Mouse (Mus musculus) MEL (cell line): ENCODE measurements around the gene Mrap. TPM values are rescaled to one million over a fixed set of nuclear protein-coding genes. Genes with fewer than 3 reads are reported as not detected.

ENCODE experiments used
- DNase-seq: peaks from one replicate; pipeline ENCODE4 v3.0.0; 2011; ENCODE audit warnings: low read depth, low spot score
- H3K27ac ChIP-seq: 2 replicates; pipeline ENCODE4 v1.5.1; 2012; ENCODE audit warnings: low read depth, mild to moderate bottlenecking, control low read depth, low read length, moderate library complexity; ENCODE audit not compliant: control insufficient read depth
- H3K27me3 ChIP-seq, 2 experiments: fragments of 150-350 bp in 1 of 2; sonication (generic) in 1 of 2; 2 replicates each; pipeline ENCODE4 v1.6.1; 2012; ENCODE audit warnings: low read length in 2 of 2, mild to moderate bottlenecking in 2 of 2, improper control_type of control experiment in 1 of 2, moderate library complexity in 1 of 2; ENCODE audit not compliant: insufficient read depth in 2 of 2, control insufficient read depth in 1 of 2
- H3K36me3 ChIP-seq, 2 experiments: 2 replicates each; pipeline ENCODE4 v1.6.1; 2012 to 2014; ENCODE audit warnings: low read length in 2 of 2, improper control_type of control experiment in 1 of 2, inconsistent platforms in 1 of 2, mild to moderate bottlenecking in 1 of 2; ENCODE audit not compliant: insufficient read depth in 2 of 2, control insufficient read depth in 1 of 2
- H3K4me1 ChIP-seq, 2 experiments: fragments of 150-350 bp in 1 of 2; sonication (generic) in 1 of 2; 2 replicates each; pipeline ENCODE4 v1.6.1; 2012; ENCODE audit warnings: low read length in 2 of 2, improper control_type of control experiment in 1 of 2, mild to moderate bottlenecking in 1 of 2; ENCODE audit not compliant: insufficient read depth in 2 of 2, control insufficient read depth in 1 of 2
- H3K4me3 ChIP-seq, 2 experiments: fragments of 150-350 bp in 1 of 2; sonication (generic) in 1 of 2; 2 replicates each; pipeline ENCODE4 v1.5.1; 2012; ENCODE audit warnings: low read depth in 2 of 2, low read length in 2 of 2, mild to moderate bottlenecking in 2 of 2, moderate library complexity in 2 of 2, control low read depth in 1 of 2, improper control_type of control experiment in 1 of 2; ENCODE audit not compliant: control insufficient read depth in 1 of 2, insufficient read depth in 1 of 2
- H3K79me2 ChIP-seq: 2 replicates; pipeline ENCODE4 v1.6.1; 2012; ENCODE audit warnings: mild to moderate bottlenecking, low read length, moderate library complexity; ENCODE audit not compliant: control insufficient read depth, poor library complexity, insufficient read depth
- H3K9ac ChIP-seq: 2 replicates; pipeline ENCODE4 v1.6.1; 2012; ENCODE audit warnings: low read depth, mild to moderate bottlenecking, control low read depth, low read length, moderate library complexity; ENCODE audit not compliant: control insufficient read depth, poor library complexity, severe bottlenecking
- H3K9me3 ChIP-seq: fragments of 150-350 bp; sonication (generic); replicated peaks from 2 replicates; pipeline ENCODE4 v1.6.1; 2012; ENCODE audit warnings: mild to moderate bottlenecking, low read length, improper control_type of control experiment, moderate library complexity; ENCODE audit not compliant: insufficient read depth
- BHLHE40 ChIP-seq: IDR thresholded peaks from 2 replicates; pipeline ENCODE4 v1.6.1; 2012; ENCODE audit warnings: low read depth, mild to moderate bottlenecking, inconsistent platforms, low read length, improper control_type of control experiment, borderline replicate concordance
- EP300 ChIP-seq, 2 experiments: IDR thresholded peaks; 2 replicates each; pipeline ENCODE4 v1.6.1; 2011; ENCODE audit warnings: improper control_type of control experiment in 2 of 2, low read length in 2 of 2, low read depth in 1 of 2, mild to moderate bottlenecking in 1 of 2
- ETS1 ChIP-seq: IDR thresholded peaks from 2 replicates; pipeline ENCODE4 v1.6.1; 2012; ENCODE audit warnings: low read depth, mild to moderate bottlenecking, inconsistent platforms, low read length, improper control_type of control experiment, moderate library complexity
- GATA1 ChIP-seq: IDR thresholded peaks from 2 replicates; pipeline ENCODE4 v1.6.1; 2011; ENCODE audit warnings: low read depth, low read length, improper control_type of control experiment
- KAT2A ChIP-seq: conservative IDR thresholded peaks from 2 replicates; pipeline ENCODE4 v1.6.1; 2012; ENCODE audit warnings: low read depth, low read length, improper control_type of control experiment, inconsistent platforms
- MAFK ChIP-seq: IDR thresholded peaks from 2 replicates; pipeline ENCODE4 v1.6.1; 2011; ENCODE audit warnings: low read depth, mild to moderate bottlenecking, low read length, improper control_type of control experiment, borderline replicate concordance
- MXI1 ChIP-seq: IDR thresholded peaks from 2 replicates; pipeline ENCODE4 v1.6.1; 2011; ENCODE audit warnings: mild to moderate bottlenecking, low read depth, low read length, improper control_type of control experiment
- POLR2AphosphoS2 ChIP-seq: IDR thresholded peaks from 2 replicates; pipeline ENCODE4 v1.6.1; 2011; ENCODE audit warnings: low read length, improper control_type of control experiment
- RCOR1 ChIP-seq: IDR thresholded peaks from 2 replicates; pipeline ENCODE4 v1.6.1; 2012; ENCODE audit warnings: low read depth, mild to moderate bottlenecking, inconsistent platforms, low read length, improper control_type of control experiment
- ZNF384 ChIP-seq: IDR thresholded peaks from 2 replicates; pipeline ENCODE4 v1.6.1; 2012; ENCODE audit warnings: low read depth, mild to moderate bottlenecking, inconsistent platforms, low read length, improper control_type of control experiment
- polyA plus RNA-seq, 2 experiments: library from polyadenylated mRNA; stranded (reverse) in 1 of 2; unstranded in 1 of 2; fragments of >175 nt in 1 of 2; fragments of >200 nt in 1 of 2; gene quantifications; 2 replicates each; pipeline versions ENCODE4 v1.2.1 to v1.2.4; 2012; ENCODE audit warnings: low replicate concordance in 2 of 2, low read depth in 1 of 2; ENCODE audit not compliant: insufficient read length in 2 of 2, insufficient read depth in 1 of 2, missing spikeins in 1 of 2
- total RNA-seq: library from RNA; depleted of rRNA; stranded (reverse); fragments of 300-350 nt; gene quantifications from 2 replicates; pipeline ENCODE4 v1.2.3, GENCODE M21; 2012

Mrap gene
- total and polyA plus RNA-seq, 3 experiments = 0.92 to 2.2 TPM; not detected in 1

DNA sequence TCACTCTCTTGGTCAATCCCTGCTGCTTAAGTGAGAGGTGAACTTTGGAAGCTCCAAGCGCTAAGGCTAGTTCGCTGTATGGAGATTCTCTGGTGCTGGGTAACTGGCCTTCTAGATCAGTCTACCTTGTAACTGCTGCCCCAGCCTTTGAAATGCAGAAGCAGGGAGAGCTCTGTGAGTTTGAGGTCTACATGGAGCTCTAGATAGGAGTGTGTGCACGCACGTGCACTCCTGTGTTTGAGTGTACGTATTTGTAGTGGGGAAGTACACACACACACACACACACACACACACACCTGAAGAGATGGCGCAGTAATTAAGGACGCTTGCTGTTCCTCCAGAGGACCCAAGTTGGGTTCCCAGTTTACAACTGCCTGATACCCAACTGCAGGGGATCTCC is 10.2 kb downstream of the Mrap start:
- H3K27me3 ChIP-seq = no peaks in the 10 kb centered on the region
- TF ChIP-seq ETS1 (no peak), EP300 (IDR thresholded peaks at IDR 0.05; ENCODE audit: low read depth in 1 of 2, low read length in 2 of 2) (0 out of 4 replicates have a peak, but pooled peaks of 1 of the 2 experiments have one; percentile 19), RCOR1 (no peak), BHLHE40 (peak; percentile 86), MXI1 (no peak), GATA1 (no peak)
- peak overlapping the region in 1 of 2 experiments; percentile 41; a peak in 1 of 4 replicates for H3K4me3 ChIP-seq
- H3K9me3 ChIP-seq = no peaks in the 10 kb centered on the region
- peaks cover 0 to 9% of the 10 kb centered on the region in 2 experiments; a peak in 3 of 4 replicates for H3K36me3 ChIP-seq
- peak; percentile 64 for DNase-seq
- peaks cover 7 to 29% of the 10 kb centered on the region in 2 experiments for H3K4me1 ChIP-seq
- peak overlapping the region; percentile 24; the same call in 1 of the 2 replicates for H3K27ac ChIP-seq
- no peak overlapping the region; the same call in 1 of the 2 replicates for H3K9ac ChIP-seq
- no peaks in the 10 kb centered on the region; the same call in 1 of the 2 replicates for H3K79me2 ChIP-seq

DNA sequence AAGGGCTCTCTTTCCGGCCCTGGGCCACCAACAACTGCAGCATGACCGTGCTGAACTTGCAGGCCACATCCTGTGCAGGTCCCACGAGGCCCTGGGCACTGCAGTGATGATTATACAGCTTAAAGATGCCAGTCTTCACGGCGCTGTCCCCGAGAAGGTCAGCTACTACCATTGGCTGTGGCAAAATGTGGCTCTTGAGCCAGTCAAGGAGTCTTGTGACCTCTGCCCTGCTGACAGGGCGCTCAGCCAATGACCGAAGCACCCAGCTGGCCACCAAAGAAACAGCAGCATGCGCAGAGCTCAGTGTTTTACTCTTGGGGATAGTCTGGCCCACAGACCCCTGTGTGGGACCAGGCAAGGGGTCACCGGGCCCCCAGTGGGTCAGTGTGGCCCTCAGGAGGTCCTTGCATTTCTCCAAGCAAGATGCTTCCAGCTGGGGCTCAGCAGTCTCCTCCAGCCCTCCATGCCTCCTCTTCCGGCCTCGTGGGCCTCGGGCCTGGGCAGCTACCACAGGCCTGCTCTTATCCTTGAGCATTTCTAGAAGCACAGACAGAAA is 15.5 kb downstream of the Mrap start:
- Histone ChIP-seq H3K27ac (no peak overlapping the region), H3K27me3 (no peaks in the 10 kb centered on the region), H3K4me1 (peaks cover 0 to 8% of the 10 kb centered on the region in 2 experiments; a peak in 2 of 4 replicates), H3K79me2 (no peaks in the 10 kb centered on the region)
- TF ChIP-seq KAT2A = no peak
- TF ChIP-seq, all 39 proteins: peak for 0
- no peak overlapping the region for H3K9ac ChIP-seq
- no peaks in the 10 kb centered on the region for H3K9me3 ChIP-seq
- H3K36me3 ChIP-seq = peaks cover 2 to 4% of the 10 kb centered on the region in 2 experiments
- H3K4me3 ChIP-seq = no peak overlapping the region
- no peak for DNase-seq

DNA sequence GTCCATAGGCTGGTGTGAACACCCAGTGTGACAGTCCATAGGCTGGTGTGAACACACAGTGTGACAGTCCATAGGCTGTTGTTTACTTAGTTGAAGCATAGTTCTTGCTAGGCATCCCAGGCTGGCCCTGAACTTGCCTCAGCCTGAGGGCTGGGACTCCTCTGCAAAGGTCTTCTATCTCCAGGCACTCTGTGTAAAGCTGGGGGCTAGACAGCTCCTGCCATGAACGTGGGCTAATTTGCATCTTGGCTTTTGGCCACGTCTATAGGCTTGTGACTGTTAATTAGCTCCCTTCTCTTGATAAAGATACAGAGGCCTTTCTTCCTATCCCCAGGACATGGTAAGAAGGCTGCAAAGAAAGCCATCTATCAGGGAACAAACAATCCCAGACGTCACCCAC is 21.3 kb downstream of the Mrap start:
- H3K36me3 ChIP-seq = peaks cover 6 to 8% of the 10 kb centered on the region in 2 experiments
- H3K27ac ChIP-seq = no peak overlapping the region
- H3K4me3 ChIP-seq = no peak overlapping the region
- H3K9ac ChIP-seq = no peak overlapping the region
- no peaks in the 10 kb centered on the region for H3K9me3 ChIP-seq
- H3K27me3 ChIP-seq = no peaks in the 10 kb centered on the region
- no peaks in the 10 kb centered on the region for H3K79me2 ChIP-seq
- no peak for TF ChIP-seq ZNF384
- no peak for TF ChIP-seq MAFK
- no peak for TF ChIP-seq POLR2AphosphoS2
- peaks cover 0 to 3% of the 10 kb centered on the region in 2 experiments; a peak in 2 of 4 replicates for H3K4me1 ChIP-seq
- peak; percentile 33 for DNase-seq
